Mouse (Mus musculus) midbrain, embryonic 12.5 days (tissue): ENCODE results near the gene Dlgap1. TPM values are rescaled to one million over a fixed set of nuclear protein-coding genes. Genes with fewer than 3 reads are reported as not detected.
A peak's percentile ranks its signal among the peaks of the same experiment; 100 is the strongest.

Experiments used
- ATAC-seq: fragments of 200-750 bp; cut with Nextera tagmentation; 2 replicates; pipeline ENCODE4 v1.8.0; 2017; ENCODE audit warnings: low read depth, moderate TSS enrichment, moderate library complexity; ENCODE audit not compliant: low FRiP score
- H3K27ac ChIP-seq: fragments of 300-500 bp; sonication (generic); replicated peaks from 2 replicates; pipeline ENCODE4 v1.5.1; 2016; ENCODE audit warnings: mild to moderate bottlenecking
- H3K27me3 ChIP-seq: fragments of 300-500 bp; sonication (generic); 2 replicates; pipeline ENCODE4 v1.6.1; 2016; ENCODE audit warnings: mild to moderate bottlenecking
- H3K36me3 ChIP-seq: fragments of 300-500 bp; sonication (generic); 2 replicates; pipeline ENCODE4 v1.6.1; 2016
- H3K4me1 ChIP-seq: fragments of 300-500 bp; sonication (generic); 2 replicates; pipeline ENCODE4 v1.6.1; 2016
- H3K4me2 ChIP-seq: fragments of 300-500 bp; sonication (generic); replicated peaks from 2 replicates; pipeline ENCODE4 v1.6.1; 2016; ENCODE audit warnings: mild to moderate bottlenecking, moderate library complexity
- H3K4me3 ChIP-seq: fragments of 300-500 bp; sonication (generic); 2 replicates; pipeline ENCODE4 v1.5.1; 2016; ENCODE audit warnings: mild to moderate bottlenecking
- H3K9ac ChIP-seq: fragments of 300-500 bp; sonication (generic); replicated peaks from 2 replicates; pipeline ENCODE4 v1.6.1; 2016; ENCODE audit warnings: mild to moderate bottlenecking, moderate library complexity
- H3K9me3 ChIP-seq: fragments of 300-500 bp; sonication (generic); 2 replicates; pipeline ENCODE4 v1.6.1; 2016; ENCODE audit warnings: mild to moderate bottlenecking
- WGBS: fragments of 180-500 bp; shearing (Covaris S2); methylation state at CpG from one replicate; pipeline ENCODE4 v1.1.7; 2016; 5-methylcytosine and 5-hydroxymethylcytosine counted together
- polyA plus RNA-seq: library from polyadenylated mRNA; unstranded; fragments of >200 nt; fragmentation: Nextera tagmentation; extraction: Ambion mirVana; gene quantifications from 2 replicates; pipeline ENCODE4 v1.2.1, GENCODE M21; 2016

Dlgap1 gene
- polyA plus RNA-seq, 1 experiment from 2014 or later: 4.8 TPM

DNA sequence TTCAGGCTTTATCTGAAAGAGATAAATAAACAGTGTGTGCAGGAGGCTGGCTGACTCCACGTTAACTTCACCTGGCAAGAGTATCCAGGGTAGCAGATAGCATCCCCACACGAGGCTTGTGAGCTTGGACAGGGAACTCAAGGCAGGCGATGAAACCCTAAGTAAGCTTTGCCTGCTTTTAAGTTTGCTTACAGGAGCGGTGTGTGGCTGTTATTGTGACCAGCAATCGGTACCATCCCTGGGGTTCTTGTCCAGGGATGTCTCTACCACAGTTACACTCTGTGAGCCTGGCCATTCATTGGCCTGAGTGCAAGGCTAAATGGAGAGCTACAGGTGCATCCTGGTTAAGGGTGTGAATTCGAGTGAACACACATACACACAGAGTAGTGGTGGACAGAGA, 825.8 kb downstream of the Dlgap1 start:
- Histone ChIP-seq H3K27me3 (no peaks in the 10 kb centered on the region), H3K36me3 (no peaks in the 10 kb centered on the region), H3K4me3 (no peak overlapping the region), H3K4me2 (peak overlapping the region; percentile 23), H3K9ac (no peak overlapping the region), H3K27ac (peak overlapping the region; percentile 76), H3K4me1 (peaks cover 10% of the 10 kb centered on the region), H3K9me3 (no peaks in the 10 kb centered on the region)
- WGBS: 52% methylated on average over 6 of the region's 6 CpGs
- ATAC-seq: 0 out of 2 replicates have a peak, but pooled peaks have one; percentile 24

DNA sequence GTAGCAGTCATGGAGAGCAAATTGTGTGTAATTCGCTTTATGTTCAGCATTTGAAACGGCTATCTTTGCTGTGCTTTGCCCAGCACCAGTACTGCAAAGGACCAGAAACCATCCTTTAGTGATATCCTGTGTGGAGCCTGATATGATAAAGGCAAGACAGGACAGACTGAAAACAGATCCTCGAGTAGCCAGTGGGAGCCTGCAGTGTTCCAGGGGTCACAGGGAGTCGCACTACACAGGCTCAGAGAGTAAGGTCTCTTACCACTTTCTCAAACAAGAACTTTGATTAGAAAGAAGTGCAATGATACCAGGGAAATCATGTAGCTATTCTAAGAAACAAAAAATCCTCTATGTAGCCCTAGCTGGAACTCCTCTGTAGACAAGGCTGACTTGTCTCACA, 826.3 kb downstream of the Dlgap1 start:
- Histone ChIP-seq H3K4me2 (no peak overlapping the region), H3K9ac (no peak overlapping the region), H3K27ac (peak overlapping the region; percentile 76), H3K27me3 (no peaks in the 10 kb centered on the region), H3K36me3 (no peaks in the 10 kb centered on the region), H3K4me3 (no peak overlapping the region), H3K4me1 (peaks cover 10% of the 10 kb centered on the region), H3K9me3 (no peaks in the 10 kb centered on the region)
- no peak for ATAC-seq
- 78% methylated on average over 4 of the region's 4 CpGs for WGBS

DNA sequence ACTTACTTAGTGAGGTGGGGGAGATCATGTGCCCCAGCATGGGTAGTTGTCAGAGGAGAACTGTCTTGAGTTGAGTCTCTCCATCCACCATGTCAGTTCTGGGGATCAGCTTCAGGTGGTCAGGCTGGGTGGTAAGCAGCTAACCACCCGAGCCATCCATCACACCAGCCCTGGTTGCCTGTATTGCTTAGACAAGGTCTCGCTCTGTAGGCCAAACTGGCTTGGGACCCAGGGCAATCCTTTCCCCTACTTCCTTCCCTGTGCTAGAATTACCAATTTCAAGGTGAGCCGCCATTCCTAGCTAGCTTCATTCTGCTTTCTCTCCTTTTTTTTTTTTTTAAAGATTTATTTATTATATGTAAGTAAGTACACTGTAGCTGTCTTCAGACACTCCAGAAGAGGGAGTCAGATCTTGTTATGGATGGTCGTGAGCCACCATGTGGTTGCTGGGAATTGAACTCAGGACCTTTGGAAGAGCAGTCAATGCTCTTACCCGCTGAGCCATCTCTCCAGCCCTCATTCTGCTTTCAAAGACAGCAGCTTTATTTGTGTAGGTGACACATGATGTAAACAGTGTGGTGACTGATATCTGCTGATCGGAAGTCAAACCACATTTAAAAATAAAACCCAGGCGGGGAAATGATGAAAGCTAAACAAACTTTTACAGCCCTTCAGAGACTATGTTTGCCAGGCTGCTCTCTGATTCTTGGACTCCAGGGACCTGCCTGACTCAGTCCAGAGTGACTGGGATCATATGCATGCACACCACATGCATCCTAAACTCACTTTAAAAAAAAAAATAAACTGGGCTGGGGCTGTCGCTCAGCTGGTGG, 828.3 kb downstream of the Dlgap1 start:
- 86% methylated on average over 8 of the region's 8 CpGs for WGBS

DNA sequence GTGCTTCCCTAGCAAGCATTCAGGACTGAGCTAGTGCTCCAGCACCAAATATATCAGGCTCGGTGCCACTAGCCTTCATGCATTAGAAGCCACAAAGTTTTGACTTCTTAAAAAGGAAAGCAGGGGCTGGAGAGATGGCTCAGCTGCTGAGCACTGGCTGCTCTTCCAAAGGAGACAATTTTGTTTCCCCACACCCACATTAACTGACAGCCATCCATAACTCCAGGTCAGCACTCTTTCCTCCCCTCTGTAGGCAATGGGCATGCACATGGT, 828.8 kb downstream of the Dlgap1 start:
- peaks cover 10% of the 10 kb centered on the region for H3K4me1 ChIP-seq
- no peak overlapping the region for H3K4me3 ChIP-seq
- WGBS: 88% methylated on average over 1 of the region's 1 CpGs
- ATAC-seq: no peak
- no peak overlapping the region for H3K27ac ChIP-seq
- peaks cover 4% of the 10 kb centered on the region; the same call in 1 of the 2 replicates for H3K27me3 ChIP-seq
- H3K36me3 ChIP-seq: no peaks in the 10 kb centered on the region
- H3K9ac ChIP-seq: no peak overlapping the region
- H3K4me2 ChIP-seq: no peak overlapping the region
- no peaks in the 10 kb centered on the region for H3K9me3 ChIP-seq

More for the DNA sequence above, 828.3 kb downstream of the Dlgap1 start:
- H3K4me1 ChIP-seq: peaks cover 10% of the 10 kb centered on the region
- no peak overlapping the region for H3K27ac ChIP-seq
- no peak overlapping the region for H3K4me3 ChIP-seq
- H3K9me3 ChIP-seq: no peaks in the 10 kb centered on the region
- H3K4me2 ChIP-seq: no peak overlapping the region
- ATAC-seq: no peak
- H3K9ac ChIP-seq: no peak overlapping the region
- H3K27me3 ChIP-seq: peaks cover 4% of the 10 kb centered on the region; the same call in 1 of the 2 replicates
- H3K36me3 ChIP-seq: no peaks in the 10 kb centered on the region

DNA sequence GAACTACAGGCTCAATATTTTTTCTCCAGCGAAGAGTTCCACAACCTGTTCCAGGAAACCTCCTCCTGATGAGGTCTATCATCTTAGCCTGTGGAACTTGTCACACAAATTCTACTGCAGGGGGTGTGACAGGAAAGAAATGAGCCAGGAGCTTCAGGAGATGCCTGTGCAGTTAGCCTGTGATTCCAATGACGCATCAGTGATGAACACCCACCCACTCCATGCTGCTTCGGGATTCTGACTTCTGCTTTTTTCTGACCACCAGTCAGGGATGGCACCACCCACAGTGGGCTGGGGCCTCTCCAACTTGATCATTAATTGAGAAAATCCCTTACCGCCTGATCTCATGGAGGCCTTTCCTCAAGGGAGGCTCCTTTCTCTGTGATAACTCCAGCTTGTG, 830.4 kb downstream of the Dlgap1 start:
- WGBS: 83% methylated on average over 4 of the region's 4 CpGs
- Histone ChIP-seq H3K4me3 (no peak overlapping the region), H3K36me3 (no peaks in the 10 kb centered on the region), H3K4me1 (peaks cover 6% of the 10 kb centered on the region), H3K4me2 (no peak overlapping the region), H3K27me3 (peaks cover 4% of the 10 kb centered on the region; the same call in 1 of the 2 replicates), H3K9ac (no peak overlapping the region), H3K9me3 (no peaks in the 10 kb centered on the region), H3K27ac (no peak overlapping the region)
- ATAC-seq: no peak

DNA sequence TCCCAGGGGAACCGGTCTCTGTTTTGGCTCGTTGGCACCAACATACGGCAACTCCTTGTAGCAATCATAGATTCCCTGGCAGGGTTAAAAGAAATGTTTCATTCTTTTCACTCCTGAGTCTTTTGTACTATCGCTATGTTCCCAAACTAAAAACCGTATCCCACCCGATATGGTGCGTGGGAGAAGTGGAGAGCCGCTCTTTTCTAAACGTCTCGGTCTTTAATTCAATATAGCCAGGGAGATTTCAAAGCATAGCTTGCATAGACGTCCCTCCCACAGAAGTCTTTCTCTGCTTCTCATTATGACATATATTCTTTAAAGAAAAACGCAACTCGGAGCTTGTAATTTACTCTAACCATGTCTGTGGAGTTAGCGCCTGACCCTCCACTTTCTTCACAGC, 833.1 kb downstream of the Dlgap1 start:
- Histone ChIP-seq H3K4me3 (no peak overlapping the region), H3K9ac (no peak overlapping the region), H3K4me2 (no peak overlapping the region), H3K27ac (no peak overlapping the region), H3K9me3 (no peaks in the 10 kb centered on the region), H3K4me1 (no peaks in the 10 kb centered on the region), H3K36me3 (no peaks in the 10 kb centered on the region), H3K27me3 (peaks cover 4% of the 10 kb centered on the region; the same call in 1 of the 2 replicates)
- no peak for ATAC-seq
- WGBS: 85% methylated on average over 14 of the region's 14 CpGs

DNA sequence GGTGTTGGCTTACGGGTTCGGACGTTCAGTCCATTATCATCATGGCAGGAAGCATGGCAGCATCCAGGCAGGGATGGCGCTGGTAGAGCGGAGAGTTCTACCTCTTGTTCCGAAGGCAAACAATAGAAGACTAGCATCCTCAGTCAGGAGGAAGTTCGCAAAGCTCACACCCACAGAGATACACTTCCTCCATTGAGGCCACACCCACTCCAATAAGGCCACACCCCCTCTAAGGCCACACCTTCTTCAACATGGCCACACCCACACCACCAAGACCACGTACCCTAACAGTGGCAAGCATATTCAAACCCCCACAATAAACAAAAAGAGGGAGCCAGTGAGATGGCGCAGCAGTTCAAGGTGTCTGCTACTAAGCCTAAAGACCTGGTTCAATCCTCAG, 837.0 kb downstream of the Dlgap1 start:
- Histone ChIP-seq H3K27me3 (peaks cover 11% of the 10 kb centered on the region), H3K9ac (no peak overlapping the region), H3K27ac (no peak overlapping the region), H3K4me2 (no peak overlapping the region), H3K4me3 (no peak overlapping the region), H3K9me3 (no peaks in the 10 kb centered on the region), H3K36me3 (no peaks in the 10 kb centered on the region), H3K4me1 (no peaks in the 10 kb centered on the region)
- whole genome bisulfite sequencing: over 99% methylated on average over 9 of the region's 9 CpGs
- no peak for ATAC-seq

DNA sequence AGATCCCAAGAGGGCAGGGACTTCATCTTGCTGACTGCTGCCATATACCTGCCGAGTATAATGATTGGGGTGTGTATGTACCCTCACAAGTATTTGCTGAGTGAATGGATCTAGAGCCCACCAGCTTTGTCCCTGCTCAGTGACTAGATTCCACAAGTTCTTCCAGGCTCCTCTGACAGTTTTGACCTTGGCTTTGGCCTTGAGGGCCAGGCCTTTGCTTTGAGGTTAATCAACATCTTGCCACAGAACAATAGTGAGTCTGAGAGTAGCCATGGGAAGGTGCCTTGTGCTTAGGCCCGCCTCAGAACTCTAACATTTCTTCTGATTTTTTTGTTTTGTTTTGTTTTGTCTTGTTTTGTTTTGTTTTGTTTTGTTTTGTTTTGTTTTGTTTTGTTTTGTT, 837.7 kb downstream of the Dlgap1 start:
- Histone ChIP-seq H3K4me1 (no peaks in the 10 kb centered on the region), H3K4me2 (no peak overlapping the region), H3K9me3 (no peaks in the 10 kb centered on the region), H3K4me3 (no peak overlapping the region), H3K36me3 (no peaks in the 10 kb centered on the region), H3K27ac (no peak overlapping the region), H3K9ac (no peak overlapping the region), H3K27me3 (peaks cover 7% of the 10 kb centered on the region)
- WGBS: 94% methylated on average over 2 of the region's 2 CpGs
- ATAC-seq: no peak

DNA sequence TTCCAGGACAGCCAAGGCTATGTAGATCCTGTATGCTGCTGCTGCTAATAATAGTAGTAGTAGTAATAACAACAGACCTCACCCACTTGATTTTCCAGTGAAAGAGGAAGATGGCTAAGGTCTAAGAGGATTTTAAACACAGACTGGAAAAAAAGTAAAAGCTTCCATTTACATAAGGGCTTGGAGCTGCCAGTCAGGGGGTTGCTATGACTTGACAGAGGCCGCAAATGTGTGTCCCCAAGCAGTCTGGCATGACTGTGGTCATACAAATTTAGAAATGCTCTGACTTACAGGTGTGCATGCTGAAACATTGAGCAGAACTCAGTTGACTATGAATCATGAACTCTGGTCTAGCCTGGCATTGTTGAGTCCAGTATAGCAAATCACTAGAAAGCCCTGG, 839.0 kb downstream of the Dlgap1 start:
- H3K4me1 ChIP-seq: peaks cover 3% of the 10 kb centered on the region; the same call in 1 of the 2 replicates
- 90% methylated on average over 1 of the region's 1 CpGs for WGBS
- H3K27me3 ChIP-seq: peaks cover 7% of the 10 kb centered on the region
- no peak overlapping the region for H3K4me3 ChIP-seq
- H3K9ac ChIP-seq: no peak overlapping the region
- H3K36me3 ChIP-seq: no peaks in the 10 kb centered on the region
- no peak overlapping the region for H3K27ac ChIP-seq
- H3K4me2 ChIP-seq: no peak overlapping the region
- ATAC-seq: no peak
- H3K9me3 ChIP-seq: no peaks in the 10 kb centered on the region

DNA sequence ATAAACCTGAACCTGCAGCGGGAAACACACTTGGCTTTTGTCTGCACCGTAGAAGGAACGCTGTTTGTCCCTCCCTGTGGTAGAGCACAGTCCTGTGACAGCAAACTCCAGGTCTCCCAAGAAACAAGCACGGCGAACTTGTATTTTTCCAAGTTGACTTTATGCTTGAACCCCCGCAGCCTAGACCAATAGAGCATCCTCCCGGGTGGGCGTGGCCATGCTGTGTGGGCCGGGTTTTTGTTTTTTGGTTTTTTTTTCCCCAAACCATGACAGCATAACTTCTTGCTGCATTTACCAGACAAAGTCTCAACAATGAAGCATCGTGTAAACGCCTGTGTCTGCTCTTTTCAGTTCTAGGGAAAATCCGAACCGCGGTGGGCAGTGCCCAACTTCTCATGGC, 840.0 kb downstream of the Dlgap1 start:
- 0 out of 2 replicates have a peak overlapping the region, but pooled peaks have one; percentile 0 for H3K4me2 ChIP-seq
- 41% methylated on average over 14 of the region's 14 CpGs for WGBS

DNA sequence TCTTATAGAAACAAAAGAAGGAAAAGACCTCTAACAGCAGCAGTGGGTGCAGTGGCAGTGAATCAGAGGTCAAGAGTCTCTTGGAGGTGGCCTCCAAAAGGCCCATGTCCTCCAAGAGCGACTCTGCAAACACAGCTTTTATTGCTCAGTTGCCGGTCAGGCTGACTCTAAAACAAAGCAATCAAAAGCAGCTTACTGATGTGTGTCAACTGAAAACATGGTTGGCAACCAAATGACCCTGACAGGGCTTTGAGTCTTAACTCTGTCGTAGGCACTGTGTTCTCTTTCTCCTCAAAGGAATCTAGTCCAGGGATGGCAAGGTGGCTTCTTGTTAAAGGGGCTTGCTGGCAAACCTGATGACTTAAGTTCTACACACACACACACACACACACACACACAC, 840.9 kb downstream of the Dlgap1 start:
- no peak for ATAC-seq
- 16% methylated on average over 3 of the region's 3 CpGs for WGBS
- H3K9me3 ChIP-seq: no peaks in the 10 kb centered on the region
- no peak overlapping the region for H3K27ac ChIP-seq
- H3K9ac ChIP-seq: no peak overlapping the region
- no peak overlapping the region for H3K4me3 ChIP-seq
- no peaks in the 10 kb centered on the region for H3K36me3 ChIP-seq
- no peak overlapping the region for H3K4me2 ChIP-seq
- peaks cover 3% of the 10 kb centered on the region; the same call in 1 of the 2 replicates for H3K4me1 ChIP-seq
- peaks cover 7% of the 10 kb centered on the region for H3K27me3 ChIP-seq

More for the DNA sequence above, 840.0 kb downstream of the Dlgap1 start:
- Histone ChIP-seq H3K4me1 (peaks cover 3% of the 10 kb centered on the region; the same call in 1 of the 2 replicates), H3K4me3 (no peak overlapping the region), H3K9ac (no peak overlapping the region), H3K27ac (no peak overlapping the region), H3K9me3 (no peaks in the 10 kb centered on the region), H3K36me3 (no peaks in the 10 kb centered on the region), H3K27me3 (peaks cover 7% of the 10 kb centered on the region)
- no peak for ATAC-seq

DNA sequence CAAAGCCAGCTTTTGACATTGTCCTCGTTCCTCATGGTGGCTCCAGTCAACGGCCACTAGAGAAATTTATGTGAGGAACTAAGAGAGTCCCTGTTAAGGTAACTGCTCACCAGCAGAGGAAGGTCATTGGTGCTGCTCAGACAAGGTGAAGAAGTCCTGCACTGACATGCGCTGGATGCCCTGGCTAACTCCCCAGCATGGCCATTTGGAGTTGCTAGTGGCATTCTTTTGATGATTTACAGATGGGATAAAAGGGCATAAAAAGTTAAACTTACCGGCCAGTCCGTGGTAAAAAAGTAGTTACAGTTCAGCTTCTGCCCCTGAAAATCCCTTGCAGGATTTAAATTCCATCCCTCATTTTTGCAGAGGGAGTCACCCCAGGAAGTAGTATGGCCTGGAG, 841.9 kb downstream of the Dlgap1 start:
- Histone ChIP-seq H3K27ac (no peak overlapping the region), H3K27me3 (peaks cover 7% of the 10 kb centered on the region), H3K9ac (no peak overlapping the region), H3K4me3 (no peak overlapping the region), H3K4me2 (no peak overlapping the region), H3K9me3 (no peaks in the 10 kb centered on the region), H3K4me1 (peaks cover 3% of the 10 kb centered on the region; the same call in 1 of the 2 replicates), H3K36me3 (no peaks in the 10 kb centered on the region)
- no peak for ATAC-seq
- WGBS: 91% methylated on average over 5 of the region's 5 CpGs
